8 mouse cellular contexts compared by ENCODE assay signal in the genomic region with DNA sequence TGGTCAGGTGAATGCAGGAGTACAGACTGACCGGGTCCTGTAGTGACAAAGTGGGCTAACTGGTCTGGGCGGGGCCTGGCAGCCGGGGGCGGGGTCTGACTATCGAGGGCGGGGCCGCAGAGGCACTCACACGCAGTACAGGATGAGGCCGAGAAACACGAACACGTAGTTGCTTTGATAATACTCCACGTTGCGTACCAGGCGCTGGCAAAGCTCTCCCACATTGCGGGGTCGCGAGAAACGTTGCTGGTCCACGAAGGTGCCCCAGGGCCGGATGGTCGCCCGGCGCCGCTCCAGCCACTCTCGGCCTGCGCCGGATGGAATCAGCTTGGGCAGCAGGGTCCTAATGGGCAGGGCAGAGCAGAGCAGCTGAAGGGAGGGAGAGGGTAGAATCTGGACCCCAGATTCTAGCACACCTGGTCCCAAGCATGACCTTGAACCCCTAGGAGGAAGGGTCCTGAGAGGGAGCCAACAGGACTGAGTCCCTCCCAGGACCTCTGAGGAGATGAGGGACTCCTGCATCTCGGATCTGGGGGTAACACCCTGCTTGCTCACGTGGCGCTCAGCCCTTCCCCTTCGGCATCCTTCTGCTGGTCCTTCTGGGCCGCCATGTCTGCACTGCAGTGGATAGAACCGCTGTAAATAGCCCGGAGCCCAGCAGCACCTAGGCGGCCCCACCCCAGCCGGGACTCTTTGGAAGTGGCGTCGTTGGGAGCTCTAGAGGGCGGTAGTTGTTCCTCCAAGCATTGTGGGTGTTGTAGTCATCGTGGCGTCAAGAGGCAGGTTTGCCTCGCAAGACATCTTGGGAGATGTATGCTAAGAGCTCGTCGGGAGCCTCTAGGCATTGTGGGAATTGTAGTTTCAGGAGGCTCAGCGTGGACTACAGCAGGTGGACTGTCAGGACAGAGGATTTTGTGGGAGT. TPM values are rescaled to one million over a fixed set of nuclear protein-coding genes. Genes with fewer than 3 reads are reported as not detected.
A peak's percentile ranks its signal among the peaks of the same experiment; 100 is the strongest.
DNase-seq lines count a peak whose midpoint lies in the region; ATAC-seq and TF ChIP-seq lines count a peak whose summit lies in the region.

A gene (minus strand): TSS at position 783 of the 922 bp plus-strand sequence.

- no peak for TF ChIP-seq EP300 in liver, embryonic 14.5 days (IDR thresholded peaks at IDR 0.05; ENCODE audit: low read depth)
- no peak for TF ChIP-seq EP300 in stomach, postnatal 0 days (optimal IDR thresholded peaks at IDR 0.05)

- TF ChIP-seq CTCF in liver, embryonic 14.5 days (IDR thresholded peaks at IDR 0.05; ENCODE audit: low read depth), result peak; percentile 68
- peak; percentile 73 for TF ChIP-seq CTCF in stomach, postnatal 0 days (IDR thresholded peaks at IDR 0.05; ENCODE audit: low read depth)

- peak within 1 kb of the TSS; percentile 79 for H3K4me2 ChIP-seq in heart, embryonic 15.5 days
- peak within 1 kb of the TSS; percentile 92 for H3K4me2 ChIP-seq in liver, embryonic 14.5 days (ENCODE audit: low read depth)
- peak within 1 kb of the TSS; percentile 53 for H3K4me2 ChIP-seq in neural tube, embryonic 11.5 days (ENCODE audit: low read depth)
- H3K4me2 ChIP-seq in stomach, postnatal 0 days (replicated peaks; ENCODE audit: low read depth), result peak within 1 kb of the TSS; percentile 85

- WGBS in forebrain, embryonic 10.5 days, result under 1% methylated on average over 45 of the region's 45 CpGs
- WGBS in heart, embryonic 15.5 days, result under 1% methylated on average over 45 of the region's 45 CpGs
- WGBS in liver, embryonic 14.5 days (ENCODE audit: insufficient replicate concordance), result under 1% methylated on average over 45 of the region's 45 CpGs
- WGBS in neural tube, embryonic 11.5 days, result under 1% methylated on average over 45 of the region's 45 CpGs
- WGBS in stomach, postnatal 0 days, result under 1% methylated on average over 45 of the region's 45 CpGs

- H3K27ac ChIP-seq in forebrain, embryonic 10.5 days, result peak within 1 kb of the TSS; percentile 85
- peak within 1 kb of the TSS; percentile 81 for H3K27ac ChIP-seq in heart, embryonic 15.5 days
- H3K27ac ChIP-seq in liver, embryonic 14.5 days, result peak within 1 kb of the TSS; percentile 58
- H3K27ac ChIP-seq in neural tube, embryonic 11.5 days (ENCODE audit: low read depth, low read length), result no peak within 1 kb of the TSS
- peak within 1 kb of the TSS; percentile 94 for H3K27ac ChIP-seq in stomach, postnatal 0 days (replicated peaks)

- H3K4me3 ChIP-seq in forebrain, embryonic 10.5 days, result peak within 1 kb of the TSS; percentile 72
- peak within 1 kb of the TSS; percentile 89 for H3K4me3 ChIP-seq in heart, embryonic 15.5 days
- peak within 1 kb of the TSS; percentile 74 to 79 for H3K4me3 ChIP-seq in liver, embryonic 14.5 days (ENCODE audit: insufficient read depth in 1 of 2, low read depth in 2 of 2, low read length in 2 of 2)
- H3K4me3 ChIP-seq in neural tube, embryonic 11.5 days (ENCODE audit: low read depth, low read length), result peak within 1 kb of the TSS; percentile 46
- H3K4me3 ChIP-seq in stomach, postnatal 0 days (ENCODE audit: low read depth, low read length), result peak within 1 kb of the TSS; percentile 61

- H3K27me3 ChIP-seq in forebrain, embryonic 10.5 days (ENCODE audit: poor library complexity, severe bottlenecking), result no peaks in the 10 kb centered on the region
- H3K27me3 ChIP-seq in heart, embryonic 15.5 days, result no peaks in the 10 kb centered on the region
- no peaks in the 10 kb centered on the region for H3K27me3 ChIP-seq in liver, embryonic 14.5 days (ENCODE audit: control insufficient read depth, insufficient read depth, low read length)
- no peaks in the 10 kb centered on the region for H3K27me3 ChIP-seq in neural tube, embryonic 11.5 days (ENCODE audit: control insufficient read depth, insufficient read depth, low read length)
- no peaks in the 10 kb centered on the region for H3K27me3 ChIP-seq in stomach, postnatal 0 days (ENCODE audit: control insufficient read depth, insufficient read depth, low read length)

- no peaks in the 10 kb centered on the region for H3K36me3 ChIP-seq in forebrain, embryonic 10.5 days (replicated peaks)
- H3K36me3 ChIP-seq in heart, embryonic 15.5 days, result peaks cover 10% of the 10 kb centered on the region
- H3K36me3 ChIP-seq in liver, embryonic 14.5 days (replicated peaks; ENCODE audit: control insufficient read depth, insufficient read depth, low read depth), result no peaks in the 10 kb centered on the region
- H3K36me3 ChIP-seq in neural tube, embryonic 11.5 days (ENCODE audit: control insufficient read depth, insufficient read depth, low read length), result no peaks in the 10 kb centered on the region
- H3K36me3 ChIP-seq in stomach, postnatal 0 days (ENCODE audit: control insufficient read depth, insufficient read depth, low read length), result peaks cover 6% of the 10 kb centered on the region

- no peaks in the 10 kb centered on the region for H3K9me3 ChIP-seq in forebrain, embryonic 10.5 days
- H3K9me3 ChIP-seq in heart, embryonic 15.5 days (replicated peaks), result no peaks in the 10 kb centered on the region
- H3K9me3 ChIP-seq in liver, embryonic 14.5 days (ENCODE audit: control insufficient read depth, low read length), result no peaks in the 10 kb centered on the region
- H3K9me3 ChIP-seq in neural tube, embryonic 11.5 days (ENCODE audit: control insufficient read depth, low read length), result no peaks in the 10 kb centered on the region
- no peaks in the 10 kb centered on the region for H3K9me3 ChIP-seq in stomach, postnatal 0 days (ENCODE audit: control insufficient read depth, low read length)

- peak within 1 kb of the TSS; percentile 91 for H3K9ac ChIP-seq in heart, embryonic 15.5 days
- H3K9ac ChIP-seq in liver, embryonic 14.5 days (replicated peaks), result peak within 1 kb of the TSS; percentile 76
- H3K9ac ChIP-seq in neural tube, embryonic 11.5 days (ENCODE audit: low read length), result peak within 1 kb of the TSS; percentile 48
- H3K9ac ChIP-seq in stomach, postnatal 0 days (ENCODE audit: low read length), result peak within 1 kb of the TSS; percentile 73

- peak; percentile 94 for ATAC-seq in heart, embryonic 15.5 days (replicated peaks; ENCODE audit: insufficient number of reproducible peaks, insufficient read depth, low FRiP score, low read depth)
- peak; percentile 91 for ATAC-seq in liver, embryonic 14.5 days (ENCODE audit: insufficient read depth)
- ATAC-seq in neural tube, embryonic 11.5 days (ENCODE audit: insufficient read depth, low FRiP score, low TSS enrichment), result peak; percentile 85
- peak; percentile 95 for ATAC-seq in stomach, postnatal 0 days (ENCODE audit: low FRiP score, low TSS enrichment)

- H3K4me1 ChIP-seq in forebrain, embryonic 10.5 days, result peaks cover 15% of the 10 kb centered on the region
- H3K4me1 ChIP-seq in heart, embryonic 15.5 days (replicated peaks), result peaks cover 10% of the 10 kb centered on the region
- H3K4me1 ChIP-seq in liver, embryonic 14.5 days (replicated peaks; ENCODE audit: control insufficient read depth in 2 of 2, insufficient read depth in 2 of 2, low read length in 1 of 2), result no peaks in the 10 kb centered on the region; a peak in 1 of 4 replicates
- H3K4me1 ChIP-seq in neural tube, embryonic 11.5 days (ENCODE audit: control insufficient read depth, insufficient read depth, low read length), result 0 out of 2 replicates have a peak, but pooled peaks cover 3% of the 10 kb centered on the region
- no peaks in the 10 kb centered on the region for H3K4me1 ChIP-seq in stomach, postnatal 0 days (replicated peaks; ENCODE audit: control insufficient read depth, insufficient read depth)

- DNase-seq in CD8-positive naive resting alpha-beta T cell, adult 2 months (ENCODE audit: low read depth in 2 of 2, low spot score in 2 of 2), result peak; percentile 78 to 81
- peak; percentile 85 for DNase-seq in c-Kit-positive CD71-negative TER-119-negative erythroid progenitor cells, embryonic 14.5 days (ENCODE audit: low read depth)
- peak; percentile 87 for DNase-seq in forebrain, embryonic 10.5 days (ENCODE audit: extremely low spot score, low spot score)
- peak; percentile 93 to 97 for DNase-seq in kidney, postnatal 25 days
- peak; percentile 91 to 96 (median 92) for DNase-seq in liver, embryonic 14.5 days (ENCODE audit: low read depth in 3 of 3, low spot score in 3 of 3)
- DNase-seq in neural tube, embryonic 11.5 days (ENCODE audit: low spot score), result peak; percentile 87
- DNase-seq in stomach, postnatal 0 days (ENCODE audit: low spot score), result peak; percentile 95

RNA-seq across cellular contexts. Expression of the gene that starts here (rescaled TPM):
- polyA plus RNA-seq in forebrain, embryonic 10.5 days (2016; fragmentation: Nextera tagmentation; extraction: Ambion mirVana), result 73.1 and 73.7 TPM in 2 replicates
- 211 and 225 TPM in 2 replicates for polyA plus RNA-seq in heart, embryonic 15.5 days (2015; fragmentation: Nextera tagmentation; extraction: Ambion mirVana)
- polyA plus RNA-seq in liver, embryonic 14.5 days (2012; rRNA removed), result 46.8 and 56.5 TPM in 2 replicates
- polyA plus RNA-seq in liver, embryonic 14.5 days (2014; fragmentation: Nextera tagmentation; extraction: Ambion mirVana), result 60.7 and 62.2 TPM in 2 replicates
- polyA plus RNA-seq in neural tube, embryonic 11.5 days (2014; fragmentation: Nextera tagmentation; extraction: Ambion mirVana), result 111 and 118 TPM in 2 replicates
- polyA plus RNA-seq in stomach, postnatal 0 days (2015; fragmentation: Nextera tagmentation; extraction: Ambion mirVana), result 290 and 293 TPM in 2 replicates
